ENCODE assay signal across 10 mouse cellular contexts in the genomic region with DNA sequence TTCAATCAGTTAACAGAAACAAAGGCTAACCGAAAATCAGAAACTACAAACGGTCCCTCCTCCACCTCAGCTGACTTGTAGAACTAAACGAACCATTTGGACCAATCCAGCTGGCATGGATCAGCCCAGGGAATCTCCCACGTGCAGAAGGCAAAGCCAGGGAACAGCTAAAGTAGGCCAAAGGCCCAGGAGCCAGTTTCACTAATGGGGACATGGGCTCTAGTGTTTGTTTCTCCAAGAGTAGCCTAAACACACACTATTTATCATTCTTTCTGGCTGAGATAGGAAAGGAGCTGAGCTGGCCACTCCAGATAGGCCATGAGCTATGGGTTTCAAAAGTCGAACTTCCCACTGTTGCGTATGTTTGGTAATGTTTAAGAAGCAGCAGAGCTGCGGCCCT. TPM values are rescaled to one million over a fixed set of nuclear protein-coding genes. Genes with fewer than 3 reads are reported as not detected.
DNase-seq lines count a peak whose midpoint lies in the region; ATAC-seq lines count a peak whose summit lies in the region.
"Had no signal": no experiment of that assay in that cellular context is flagged by ENCODE, and none has a peak within 500 bp of the region (broad histone marks: within the 10 kb centered on the region; RNA-seq: fewer than 3 reads in every experiment).

No protein-coding gene starts in this region.

- no peak overlapping the region for H3K4me2 ChIP-seq in midbrain, embryonic 12.5 days (replicated peaks)
- no peak overlapping the region for H3K4me2 ChIP-seq in midbrain, embryonic 13.5 days (replicated peaks)
- no peak overlapping the region for H3K4me2 ChIP-seq in stomach, embryonic 16.5 days (ENCODE audit: low read depth, low read length)
- H3K4me2 ChIP-seq: embryonic facial prominence, embryonic 15.5 days; heart, embryonic 13.5 days had no signal

- no peaks in the 10 kb centered on the region for H3K9me3 ChIP-seq in midbrain, embryonic 12.5 days
- H3K9me3 ChIP-seq in midbrain, embryonic 13.5 days = no peaks in the 10 kb centered on the region
- H3K9me3 ChIP-seq in stomach, embryonic 16.5 days (replicated peaks; ENCODE audit: control insufficient read depth, low read length) = no peaks in the 10 kb centered on the region
- H3K9me3 ChIP-seq in limb, embryonic 10.5 days (replicated peaks) = no peaks in the 10 kb centered on the region
- H3K9me3 ChIP-seq: embryonic facial prominence, embryonic 15.5 days; heart, embryonic 13.5 days had no signal

- 40% methylated on average over 7 of the region's 7 CpGs for WGBS in midbrain, embryonic 12.5 days
- 42% methylated on average over 7 of the region's 7 CpGs for WGBS in midbrain, embryonic 13.5 days
- 29% methylated on average over 7 of the region's 7 CpGs for WGBS in stomach, embryonic 16.5 days
- WGBS in limb, embryonic 10.5 days = 46% methylated on average over 7 of the region's 7 CpGs

- no peaks in the 10 kb centered on the region for H3K27me3 ChIP-seq in midbrain, embryonic 12.5 days
- H3K27me3 ChIP-seq in midbrain, embryonic 13.5 days = no peaks in the 10 kb centered on the region
- no peaks in the 10 kb centered on the region for H3K27me3 ChIP-seq in stomach, embryonic 16.5 days (ENCODE audit: control insufficient read depth, insufficient read depth, low read length)
- no peaks in the 10 kb centered on the region for H3K27me3 ChIP-seq in limb, embryonic 10.5 days (ENCODE audit: low read depth, poor library complexity, severe bottlenecking)
- H3K27me3 ChIP-seq: embryonic facial prominence, embryonic 15.5 days; heart, embryonic 13.5 days had no signal

- H3K4me3 ChIP-seq in midbrain, embryonic 12.5 days = no peak overlapping the region
- no peak overlapping the region for H3K4me3 ChIP-seq in midbrain, embryonic 13.5 days (replicated peaks)
- no peak overlapping the region for H3K4me3 ChIP-seq in stomach, embryonic 16.5 days (replicated peaks; ENCODE audit: low read length)
- no peak overlapping the region for H3K4me3 ChIP-seq in limb, embryonic 10.5 days
- H3K4me3 ChIP-seq: embryonic facial prominence, embryonic 15.5 days; heart, embryonic 13.5 days had no signal

- H3K27ac ChIP-seq in midbrain, embryonic 12.5 days (replicated peaks) = 0 out of 2 replicates have a peak overlapping the region, but pooled peaks have one; percentile 35
- H3K27ac ChIP-seq in midbrain, embryonic 13.5 days = no peak overlapping the region
- H3K27ac ChIP-seq in stomach, embryonic 16.5 days (ENCODE audit: low read length) = peak overlapping the region; percentile 72
- H3K27ac ChIP-seq in limb, embryonic 10.5 days = no peak overlapping the region
- H3K27ac ChIP-seq: embryonic facial prominence, embryonic 15.5 days; heart, embryonic 13.5 days had no signal

- ATAC-seq in midbrain, embryonic 12.5 days (ENCODE audit: low FRiP score, low read depth) = no peak
- ATAC-seq in midbrain, embryonic 13.5 days = no peak
- peak; percentile 60 for ATAC-seq in stomach, embryonic 16.5 days (ENCODE audit: insufficient read depth, low FRiP score)

- DNase-seq in embryo, embryonic 10.5 days (ENCODE audit: low spot score) = peak; percentile 4
- no peak for DNase-seq in embryo, embryonic 11 days
- peak; percentile 59 to 69 for DNase-seq in kidney, postnatal 4 days
- DNase-seq in c-Kit-positive CD71-positive TER-119-positive erythroid progenitor cells, embryonic 14.5 days (ENCODE audit: low spot score) = no peak
- DNase-seq in limb, embryonic 10.5 days (ENCODE audit: low spot score) = no peak

- H3K4me1 ChIP-seq in midbrain, embryonic 12.5 days = peaks cover 42% of the 10 kb centered on the region
- H3K4me1 ChIP-seq in midbrain, embryonic 13.5 days (replicated peaks) = peaks cover 58% of the 10 kb centered on the region
- peaks cover 26% of the 10 kb centered on the region for H3K4me1 ChIP-seq in stomach, embryonic 16.5 days (ENCODE audit: control insufficient read depth, insufficient read depth, low read length)
- peaks cover 14% of the 10 kb centered on the region for H3K4me1 ChIP-seq in limb, embryonic 10.5 days
- H3K4me1 ChIP-seq: embryonic facial prominence, embryonic 15.5 days had no signal

- no peak overlapping the region for H3K9ac ChIP-seq in midbrain, embryonic 12.5 days (replicated peaks)
- H3K9ac ChIP-seq in midbrain, embryonic 13.5 days (replicated peaks) = no peak overlapping the region
- no peak overlapping the region for H3K9ac ChIP-seq in stomach, embryonic 16.5 days (ENCODE audit: low read length)
- H3K9ac ChIP-seq: embryonic facial prominence, embryonic 15.5 days; heart, embryonic 13.5 days had no signal

- H3K36me3 ChIP-seq in midbrain, embryonic 12.5 days = peaks cover 9% of the 10 kb centered on the region; the same call in 1 of the 2 replicates
- peaks cover 11% of the 10 kb centered on the region for H3K36me3 ChIP-seq in midbrain, embryonic 13.5 days
- no peaks in the 10 kb centered on the region for H3K36me3 ChIP-seq in stomach, embryonic 16.5 days (ENCODE audit: control insufficient read depth, insufficient read depth, low read length)
- 0 out of 2 replicates have a peak, but pooled peaks cover 3% of the 10 kb centered on the region for H3K36me3 ChIP-seq in limb, embryonic 10.5 days
- H3K36me3 ChIP-seq: heart, embryonic 13.5 days had no signal

RNA-seq across cellular contexts. Expression of gene Chst15, which starts 58.2 kb away (rescaled TPM):
- 27.5 and 28.0 TPM in 2 replicates for polyA plus RNA-seq in midbrain, embryonic 12.5 days (2016; fragmentation: Nextera tagmentation; extraction: Ambion mirVana)
- 17.9 and 18.6 TPM in 2 replicates for polyA plus RNA-seq in midbrain, embryonic 13.5 days (2015; fragmentation: Nextera tagmentation; extraction: Ambion mirVana)
- polyA plus RNA-seq in stomach, embryonic 16.5 days (2015; fragmentation: Nextera tagmentation; extraction: Ambion mirVana) = 24.6 and 25.5 TPM in 2 replicates
- 9.2 and 9.6 TPM in 2 replicates for polyA plus RNA-seq in limb, embryonic 10.5 days (2016; fragmentation: Nextera tagmentation; extraction: Ambion mirVana)

Comparison
In these comparisons a context has a peak if more than half of its experiments do, and no peak if none do; other contexts are left out.
1. DNase-seq: peak in embryo, embryonic 10.5 days (single experiment) and kidney, postnatal 4 days (2 of 2); none in embryo, embryonic 11 days (single experiment), c-Kit-positive CD71-positive TER-119-positive erythroid progenitor cells, embryonic 14.5 days (single experiment) and limb, embryonic 10.5 days (single experiment).
2. H3K27ac ChIP-seq: peak in midbrain, embryonic 12.5 days (single experiment) and stomach, embryonic 16.5 days (single experiment); none in midbrain, embryonic 13.5 days (single experiment) and limb, embryonic 10.5 days (single experiment).